Mouse (Mus musculus): ENCODE results near the gene Ppp4r4. TPM values are rescaled to one million over a fixed set of nuclear protein-coding genes. Genes with fewer than 3 reads are reported as not detected.

The Ppp4r4 gene
- total RNA-seq, 1 experiment = 1.7 TPM

DNA sequence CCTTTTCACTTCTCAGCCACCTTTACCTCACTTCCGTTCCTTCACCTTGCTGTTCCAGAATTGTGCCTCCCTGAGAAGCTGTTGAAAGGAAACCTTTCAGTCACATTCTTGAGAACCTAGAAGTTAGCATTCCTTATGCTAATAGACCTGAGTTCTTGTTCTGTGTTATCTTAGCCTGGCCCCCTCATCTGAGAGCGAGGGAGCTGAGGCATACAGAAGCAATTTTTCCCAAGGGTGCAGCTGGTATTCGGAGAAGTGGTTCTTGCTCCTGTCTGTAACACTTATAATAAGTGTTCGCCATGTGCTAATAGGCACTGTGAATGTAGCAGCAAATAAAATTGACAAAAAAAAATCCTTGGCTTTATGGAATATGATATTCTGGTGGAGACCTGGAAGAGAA is 16.4 kb upstream of the Ppp4r4 start:
- Histone ChIP-seq H3K9me3 (ENCODE audit: control insufficient read depth, insufficient read depth, low read depth, low read length) (no peaks in the 10 kb centered on the region), H3K4me1 (ENCODE audit: control insufficient read depth in 2 of 2, insufficient read depth in 2 of 2, low read length in 2 of 2, poor library complexity in 1 of 2) (peaks cover 0 to 3% of the 10 kb centered on the region in 2 experiments; a peak in 1 of 4 replicates), H3K9ac (ENCODE audit: insufficient read depth, low read depth, low read length, poor library complexity, severe bottlenecking) (no peak overlapping the region), H3K27ac (ENCODE audit: insufficient read depth, low read depth, low read length, poor library complexity, severe bottlenecking) (no peak overlapping the region), H3K4me3 (ENCODE audit: insufficient read depth in 1 of 2, low read depth in 1 of 2, low read length in 2 of 2, poor library complexity in 1 of 2, severe bottlenecking in 1 of 2) (no peak overlapping the region), H3K36me3 (ENCODE audit: control insufficient read depth, insufficient read depth, low read length, poor library complexity, severe bottlenecking) (no peaks in the 10 kb centered on the region)
- DNase-seq (ENCODE audit: low read depth, low spot score) = no peak
- TF ChIP-seq MAFK (IDR thresholded peaks at IDR 0.05; ENCODE audit: insufficient read depth, low read depth, low read length) = no peak
- no peak for TF ChIP-seq ZC3H11A (IDR thresholded peaks at IDR 0.05; ENCODE audit: borderline replicate concordance, low read depth, low read length)
- TF ChIP-seq ZNF384 (IDR thresholded peaks at IDR 0.05; ENCODE audit: low read depth, low read length) = no peak
- no peak for TF ChIP-seq CHD2 (IDR thresholded peaks at IDR 0.05; ENCODE audit: low read depth, low read length)
- TF ChIP-seq HCFC1 (IDR thresholded peaks at IDR 0.05; ENCODE audit: borderline replicate concordance, insufficient read depth, low read length) = no peak
- in situ Hi-C loops (cut with MboI; ENCODE audit: low sequenced_read_pairs in 2 of 2, unreplicated experiment in 2 of 2) = no loop called here

DNA sequence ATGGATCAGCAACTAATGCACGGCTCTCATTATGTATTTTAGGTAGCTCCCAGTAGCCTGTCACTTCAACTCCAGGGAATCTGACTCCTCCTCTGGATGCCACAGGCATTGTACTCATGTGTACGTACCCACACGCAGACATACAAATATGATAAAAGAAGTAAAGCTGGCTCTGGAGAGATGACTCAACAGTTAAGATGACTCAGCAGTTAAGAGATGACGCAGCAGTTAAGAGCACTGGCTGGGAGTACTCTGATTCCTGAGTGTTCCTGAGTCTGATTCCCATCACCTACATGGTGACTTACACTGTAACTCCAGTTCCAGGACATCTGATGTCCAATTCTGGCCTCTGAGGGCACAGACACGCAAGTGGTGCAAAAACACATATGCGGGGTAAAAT is 13.4 kb upstream of the Ppp4r4 start:
- Histone ChIP-seq H3K36me3 (ENCODE audit: control insufficient read depth, insufficient read depth, low read length, poor library complexity, severe bottlenecking) (no peaks in the 10 kb centered on the region), H3K9ac (ENCODE audit: insufficient read depth, low read depth, low read length, poor library complexity, severe bottlenecking) (no peak overlapping the region), H3K9me3 (ENCODE audit: control insufficient read depth, insufficient read depth, low read depth, low read length) (no peaks in the 10 kb centered on the region), H3K4me3 (ENCODE audit: insufficient read depth in 1 of 2, low read depth in 1 of 2, low read length in 2 of 2, poor library complexity in 1 of 2, severe bottlenecking in 1 of 2) (no peak overlapping the region), H3K4me1 (ENCODE audit: control insufficient read depth in 2 of 2, insufficient read depth in 2 of 2, low read length in 2 of 2, poor library complexity in 1 of 2) (peaks cover 0 to 3% of the 10 kb centered on the region in 2 experiments; a peak in 1 of 4 replicates), H3K27ac (ENCODE audit: insufficient read depth, low read depth, low read length, poor library complexity, severe bottlenecking) (no peak overlapping the region)
- TF ChIP-seq MAFK (IDR thresholded peaks at IDR 0.05; ENCODE audit: insufficient read depth, low read depth, low read length) = peak; percentile 80
- TF ChIP-seq CHD2 (IDR thresholded peaks at IDR 0.05; ENCODE audit: low read depth, low read length) = no peak
- DNase-seq (ENCODE audit: low read depth, low spot score) = no peak
- in situ Hi-C loops (cut with MboI; ENCODE audit: low sequenced_read_pairs in 2 of 2, unreplicated experiment in 2 of 2) = no loop called here

- in situ Hi-C loops (cut with MboI; ENCODE audit: low sequenced_read_pairs in 2 of 2, unreplicated experiment in 2 of 2) = no loop called here
These were observed 1.5 kb upstream of the Ppp4r4 start for GRCm38 (mm10) chr12:103530596-103530995.

GRCm38 (mm10) chr12:103532649-103533395 is 739 bp downstream of the Ppp4r4 start:
- TF ChIP-seq CHD2 (IDR thresholded peaks at IDR 0.05; ENCODE audit: low read depth, low read length) = no peak
- no peak for TF ChIP-seq MAFK (IDR thresholded peaks at IDR 0.05; ENCODE audit: insufficient read depth, low read depth, low read length)
- TF ChIP-seq ZNF384 (IDR thresholded peaks at IDR 0.05; ENCODE audit: low read depth, low read length) = no peak
- TF ChIP-seq ZC3H11A (IDR thresholded peaks at IDR 0.05; ENCODE audit: borderline replicate concordance, low read depth, low read length) = no peak
- TF ChIP-seq HCFC1 (IDR thresholded peaks at IDR 0.05; ENCODE audit: borderline replicate concordance, insufficient read depth, low read length) = no peak
- Histone ChIP-seq H3K4me3 (ENCODE audit: insufficient read depth in 1 of 2, low read depth in 1 of 2, low read length in 2 of 2, poor library complexity in 1 of 2, severe bottlenecking in 1 of 2) (peak overlapping the region; percentile 81 to 82), H3K9me3 (ENCODE audit: control insufficient read depth, insufficient read depth, low read depth, low read length) (no peaks in the 10 kb centered on the region), H3K27ac (ENCODE audit: insufficient read depth, low read depth, low read length, poor library complexity, severe bottlenecking) (no peak overlapping the region; the same call in 1 of the 2 replicates), H3K4me1 (ENCODE audit: control insufficient read depth in 2 of 2, insufficient read depth in 2 of 2, low read length in 2 of 2, poor library complexity in 1 of 2) (peaks cover 0 to 2% of the 10 kb centered on the region in 2 experiments; a peak in 2 of 4 replicates), H3K9ac (ENCODE audit: insufficient read depth, low read depth, low read length, poor library complexity, severe bottlenecking) (peak overlapping the region; percentile 67), H3K36me3 (ENCODE audit: control insufficient read depth, insufficient read depth, low read length, poor library complexity, severe bottlenecking) (no peaks in the 10 kb centered on the region)
- no peak for DNase-seq (ENCODE audit: low read depth, low spot score)
- in situ Hi-C loops (cut with MboI; ENCODE audit: low sequenced_read_pairs in 2 of 2, unreplicated experiment in 2 of 2) = no loop called here

More at GRCm38 (mm10) chr12:103530596-103530995, 1.5 kb upstream of the Ppp4r4 start:
- H3K9ac ChIP-seq (ENCODE audit: insufficient read depth, low read depth, low read length, poor library complexity, severe bottlenecking) = no peak overlapping the region
- H3K9me3 ChIP-seq (ENCODE audit: control insufficient read depth, insufficient read depth, low read depth, low read length) = no peaks in the 10 kb centered on the region
- no peak overlapping the region for H3K4me3 ChIP-seq (ENCODE audit: insufficient read depth in 1 of 2, low read depth in 1 of 2, low read length in 2 of 2, poor library complexity in 1 of 2, severe bottlenecking in 1 of 2)
- DNase-seq (ENCODE audit: low read depth, low spot score) = no peak
- no peaks in the 10 kb centered on the region for H3K36me3 ChIP-seq (ENCODE audit: control insufficient read depth, insufficient read depth, low read length, poor library complexity, severe bottlenecking)
- H3K27ac ChIP-seq (ENCODE audit: insufficient read depth, low read depth, low read length, poor library complexity, severe bottlenecking) = no peak overlapping the region
- TF ChIP-seq CHD2 (IDR thresholded peaks at IDR 0.05; ENCODE audit: low read depth, low read length) = no peak
- H3K4me1 ChIP-seq (ENCODE audit: control insufficient read depth in 2 of 2, insufficient read depth in 2 of 2, low read length in 2 of 2, poor library complexity in 1 of 2) = peaks cover 0 to 2% of the 10 kb centered on the region in 2 experiments; a peak in 2 of 4 replicates

DNA sequence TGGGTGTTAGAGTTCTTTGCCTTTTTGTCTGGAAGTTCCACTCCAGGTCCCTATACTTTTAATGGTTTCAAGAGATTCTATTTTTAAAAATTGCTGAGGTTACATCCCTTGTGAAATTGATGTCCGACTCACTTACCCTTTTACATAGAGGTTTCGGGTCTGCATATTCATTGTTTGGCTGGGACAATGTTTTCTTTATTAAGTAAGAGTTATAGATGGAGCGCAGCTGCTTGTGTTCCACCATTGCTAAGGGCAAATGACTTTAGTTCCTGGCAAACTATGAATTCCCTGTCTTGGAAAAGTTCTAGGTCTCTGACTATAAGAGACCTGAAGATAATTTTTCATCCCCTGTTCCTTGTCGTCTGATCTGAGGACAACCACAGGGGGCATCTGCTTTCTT is 8.3 kb downstream of the Ppp4r4 start:
- Histone ChIP-seq H3K27ac (ENCODE audit: insufficient read depth, low read depth, low read length, poor library complexity, severe bottlenecking) (no peak overlapping the region), H3K36me3 (ENCODE audit: control insufficient read depth, insufficient read depth, low read length, poor library complexity, severe bottlenecking) (no peaks in the 10 kb centered on the region), H3K9me3 (ENCODE audit: control insufficient read depth, insufficient read depth, low read depth, low read length) (no peaks in the 10 kb centered on the region), H3K4me1 (ENCODE audit: control insufficient read depth in 2 of 2, insufficient read depth in 2 of 2, low read length in 2 of 2, poor library complexity in 1 of 2) (peaks cover 0 to 1% of the 10 kb centered on the region in 2 experiments; a peak in 1 of 4 replicates), H3K9ac (ENCODE audit: insufficient read depth, low read depth, low read length, poor library complexity, severe bottlenecking) (no peak overlapping the region), H3K4me3 (ENCODE audit: insufficient read depth in 1 of 2, low read depth in 1 of 2, low read length in 2 of 2, poor library complexity in 1 of 2, severe bottlenecking in 1 of 2) (no peak overlapping the region)
- in situ Hi-C loops (cut with MboI; ENCODE audit: low sequenced_read_pairs in 2 of 2, unreplicated experiment in 2 of 2) = no loop called here
- DNase-seq (ENCODE audit: low read depth, low spot score) = no peak
- no peak for TF ChIP-seq CHD2 (IDR thresholded peaks at IDR 0.05; ENCODE audit: low read depth, low read length)
- TF ChIP-seq HCFC1 (IDR thresholded peaks at IDR 0.05; ENCODE audit: borderline replicate concordance, insufficient read depth, low read length) = no peak
- TF ChIP-seq ZC3H11A (IDR thresholded peaks at IDR 0.05; ENCODE audit: borderline replicate concordance, low read depth, low read length) = no peak
- no peak for TF ChIP-seq ZNF384 (IDR thresholded peaks at IDR 0.05; ENCODE audit: low read depth, low read length)
- TF ChIP-seq MAFK (IDR thresholded peaks at IDR 0.05; ENCODE audit: insufficient read depth, low read depth, low read length) = no peak

All from ES-E14 (cell line).